Mouse (Mus musculus) heart, postnatal 4 days (tissue): Measurements from ENCODE around the gene Plekhj1. TPM values are rescaled to one million over a fixed set of nuclear protein-coding genes. Genes with fewer than 3 reads are reported as not detected.

Source experiments
- DNase-seq: peaks from one replicate; pipeline ENCODE4 v3.0.0; 2021
- total RNA-seq, 2 experiments: library from RNA; stranded (reverse); gene quantifications; 2 replicates each; pipeline ENCODE4 v1.2.3; 2021

Gene Plekhj1
- total RNA-seq, 2 experiments from 2014 or later, result 36.2 to 37.1 TPM

DNA sequence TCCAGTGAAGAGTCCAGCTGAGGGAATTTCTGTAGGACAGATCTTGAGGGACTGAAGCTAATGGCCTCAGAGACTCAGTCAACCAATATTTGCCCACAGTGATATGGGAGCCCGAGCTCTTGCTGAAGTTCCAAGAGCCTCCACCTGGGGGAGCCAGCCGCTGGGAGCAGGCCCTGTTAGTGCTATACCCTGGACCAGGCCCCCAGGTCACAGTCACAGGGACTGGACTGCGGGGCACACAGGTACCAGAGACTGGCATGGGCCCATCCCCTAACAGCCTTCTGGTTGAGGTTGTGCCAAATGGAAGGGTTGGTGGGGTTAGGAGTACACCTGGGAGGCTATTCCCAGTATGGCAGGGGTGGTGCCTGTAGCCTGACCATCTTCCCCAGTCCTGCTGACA, 7.5 kb upstream of the Plekhj1 start:
- peak; percentile 89 for DNase-seq

DNA sequence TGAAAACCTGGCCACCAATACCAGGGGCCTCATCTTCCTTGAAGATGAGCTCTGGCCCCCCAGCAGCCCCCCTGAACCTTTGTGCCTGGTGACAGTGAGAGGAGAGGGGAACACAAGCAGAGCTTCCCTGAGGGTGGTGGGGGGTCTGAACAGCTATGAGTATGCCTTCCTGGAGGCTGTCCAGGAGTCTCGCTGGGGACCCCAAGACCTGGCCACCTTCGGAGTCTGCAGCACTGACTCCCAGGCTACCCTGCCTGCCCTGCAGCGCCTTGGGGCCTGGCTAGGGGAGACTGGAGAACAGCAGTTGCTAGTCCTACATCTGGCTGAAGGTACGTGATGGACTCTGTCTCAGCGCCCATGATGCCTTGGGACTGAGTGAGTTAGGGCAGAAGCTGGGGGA, 6.9 kb upstream of the Plekhj1 start:
- DNase-seq, result no peak

DNA sequence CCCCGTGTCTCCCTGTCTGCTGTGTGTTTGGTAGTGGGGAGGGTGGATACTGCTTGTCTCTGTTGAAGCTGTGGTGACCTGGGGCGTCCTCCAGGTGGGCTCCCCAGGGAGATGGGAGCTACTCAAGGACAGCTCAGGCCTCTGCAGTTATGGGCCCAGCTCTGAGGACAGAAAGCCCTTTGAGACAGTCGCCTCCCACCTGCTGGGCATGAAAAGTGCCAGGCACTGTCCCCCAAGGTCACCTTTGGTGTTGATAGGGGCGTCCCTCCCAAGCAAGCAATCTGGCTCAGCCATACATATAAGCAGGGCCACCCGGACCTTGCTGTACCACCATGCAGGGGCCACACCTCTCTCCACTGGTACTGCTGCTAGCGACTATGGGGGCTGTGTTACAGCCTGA, 6.5 kb upstream of the Plekhj1 start, which contains the start of gene Amh:
TSS of gene Amh (plus strand) at position 328 of the 400 bp plus-strand sequence.
- DNase-seq, result no peak

DNA sequence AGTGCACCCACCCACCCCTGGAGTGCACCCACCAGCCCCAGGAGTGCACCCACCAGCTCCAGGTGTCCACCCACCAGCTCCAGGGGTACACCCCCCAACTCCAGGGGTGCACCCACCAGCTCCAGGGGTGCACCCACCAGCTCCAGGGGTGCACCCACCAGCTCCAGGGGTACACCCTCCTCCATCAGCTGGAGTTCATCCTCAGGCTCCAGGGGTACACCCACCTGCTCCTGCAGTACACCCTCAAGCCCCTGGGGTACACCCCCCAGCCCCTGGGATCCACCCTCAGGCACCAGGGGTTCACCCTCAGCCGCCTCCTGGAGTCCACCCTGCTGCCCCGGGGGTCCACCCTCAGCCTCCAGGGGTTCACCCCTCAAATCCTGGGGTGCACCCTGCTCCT, 5.9 kb upstream of the Plekhj1 start:
- DNase-seq, result no peak

DNA sequence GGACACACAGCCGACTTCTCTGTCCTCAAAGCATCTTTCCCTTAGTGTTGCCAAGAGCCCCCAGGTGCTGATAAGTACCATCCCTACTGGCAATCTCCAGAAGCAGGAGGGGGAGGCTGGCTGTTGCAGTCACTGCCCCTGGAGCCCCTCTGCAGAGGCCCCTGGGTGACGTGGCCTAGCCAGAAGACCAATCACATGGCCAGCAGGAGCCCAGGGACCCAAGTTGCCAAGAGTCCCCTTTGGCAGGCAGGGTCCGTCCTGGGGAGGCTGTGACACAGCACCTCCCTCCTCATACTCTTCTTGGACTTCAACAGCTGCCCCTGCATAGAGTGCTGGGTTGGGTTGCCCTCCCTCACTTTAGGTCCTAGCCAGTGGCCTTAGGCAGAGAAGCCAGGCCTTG, 4.6 kb upstream of the Plekhj1 start:
- no peak for DNase-seq

DNA sequence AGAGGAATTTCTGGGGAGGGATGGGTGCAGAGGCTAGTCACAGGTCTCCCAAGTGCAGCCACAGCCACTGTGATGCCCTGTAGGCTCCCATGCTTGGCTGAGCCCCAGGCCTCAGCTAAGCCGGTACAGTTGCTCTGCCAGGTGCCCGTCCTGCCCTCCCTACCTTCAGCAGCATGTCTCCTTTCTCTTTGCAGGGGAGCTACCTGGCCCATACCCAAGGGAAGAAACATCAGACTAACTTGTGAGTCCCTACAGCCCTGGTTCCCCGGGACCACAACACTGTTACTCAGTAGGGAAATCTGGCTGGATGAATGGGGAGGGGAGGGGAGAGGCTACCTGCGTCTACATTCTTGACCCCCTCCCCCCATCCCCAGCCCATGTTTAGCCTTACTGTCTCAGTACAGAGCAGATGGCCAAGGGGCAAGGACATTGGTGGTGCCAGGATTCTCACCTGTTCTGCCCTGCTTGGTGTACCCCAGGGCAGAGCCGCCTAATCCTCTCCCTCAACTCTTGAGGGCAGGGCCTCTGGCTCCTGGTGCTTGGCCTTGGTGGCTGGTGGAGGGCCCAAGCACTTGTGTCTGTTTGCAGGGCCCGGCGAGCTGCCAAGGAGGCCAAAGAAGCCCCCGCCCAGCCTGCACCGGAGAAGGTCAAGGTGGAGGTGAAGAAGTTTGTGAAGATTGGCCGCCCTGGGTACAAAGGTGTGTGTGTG, 3.9 kb upstream of the Plekhj1 start:
- no peak for DNase-seq

DNA sequence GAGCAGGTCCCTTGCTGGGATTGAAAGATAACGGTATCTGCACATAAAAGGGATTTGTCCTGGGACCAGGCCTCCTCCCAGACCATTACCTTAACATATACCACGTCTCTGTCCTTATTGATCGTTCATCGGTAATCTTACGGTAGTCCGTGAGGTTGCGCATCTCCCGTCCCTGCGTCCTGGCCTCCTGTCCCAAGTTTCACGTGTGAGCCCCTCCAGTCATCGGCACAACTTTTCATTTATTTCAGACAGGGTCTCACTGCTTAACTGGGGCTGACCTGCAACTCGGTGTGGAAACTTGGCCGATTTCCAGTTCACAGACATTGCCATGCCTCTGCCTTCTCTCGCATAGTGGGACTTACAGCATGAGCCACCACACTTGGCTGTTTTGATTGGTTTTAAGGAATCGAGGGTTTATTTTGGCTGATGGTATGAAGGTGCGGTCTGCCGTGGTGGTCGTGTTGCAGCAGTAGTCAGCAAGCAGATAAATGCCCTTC, 692 bp upstream of the Plekhj1 start:
- no peak for DNase-seq

DNA sequence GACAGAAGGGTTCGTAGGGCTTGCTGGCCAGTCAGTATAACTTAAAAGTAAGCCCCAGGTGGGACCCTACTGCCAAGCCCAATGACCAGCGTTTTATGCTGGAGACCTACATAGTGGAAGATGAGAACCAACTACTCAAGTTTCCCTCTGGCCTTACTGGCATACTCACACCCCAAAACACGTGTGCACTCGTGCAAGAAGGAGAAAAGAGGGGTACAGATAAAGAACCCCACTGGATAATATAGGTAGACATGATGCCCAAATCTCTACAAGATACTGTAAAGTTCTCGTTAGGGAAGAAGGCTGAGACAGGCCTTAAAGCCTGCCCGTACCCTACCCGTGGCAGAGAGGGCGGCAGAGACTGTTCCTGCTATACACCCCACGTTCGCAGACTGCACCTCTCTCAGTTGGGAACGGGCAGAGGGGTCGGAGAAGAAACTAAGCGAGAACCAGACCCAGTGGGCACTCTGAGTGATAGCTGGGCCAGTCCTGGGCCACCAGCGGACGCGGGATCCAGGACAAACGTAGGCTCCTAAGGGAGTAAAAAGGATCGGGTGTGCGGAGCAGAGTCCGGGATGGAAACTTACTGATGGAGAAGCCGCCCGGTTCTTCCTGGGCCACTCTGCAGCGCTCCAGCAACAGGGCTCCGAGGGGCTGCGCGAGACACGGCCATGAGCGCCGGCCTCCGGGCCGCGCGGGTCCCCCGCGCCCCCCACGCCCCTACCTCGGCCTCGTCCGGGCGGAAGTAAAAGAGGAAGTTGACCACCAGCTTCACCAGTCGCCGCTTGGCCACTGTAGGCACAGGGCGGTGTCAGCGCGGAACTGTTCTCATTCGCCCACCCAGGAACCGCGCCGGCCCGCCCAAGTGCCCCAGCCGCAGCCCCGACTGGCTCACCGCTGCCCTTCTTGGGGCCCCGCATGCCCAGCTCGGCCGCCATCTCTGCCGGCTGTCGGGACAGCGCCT, 958 bp downstream of the Plekhj1 start:
- DNase-seq, result no peak

DNA sequence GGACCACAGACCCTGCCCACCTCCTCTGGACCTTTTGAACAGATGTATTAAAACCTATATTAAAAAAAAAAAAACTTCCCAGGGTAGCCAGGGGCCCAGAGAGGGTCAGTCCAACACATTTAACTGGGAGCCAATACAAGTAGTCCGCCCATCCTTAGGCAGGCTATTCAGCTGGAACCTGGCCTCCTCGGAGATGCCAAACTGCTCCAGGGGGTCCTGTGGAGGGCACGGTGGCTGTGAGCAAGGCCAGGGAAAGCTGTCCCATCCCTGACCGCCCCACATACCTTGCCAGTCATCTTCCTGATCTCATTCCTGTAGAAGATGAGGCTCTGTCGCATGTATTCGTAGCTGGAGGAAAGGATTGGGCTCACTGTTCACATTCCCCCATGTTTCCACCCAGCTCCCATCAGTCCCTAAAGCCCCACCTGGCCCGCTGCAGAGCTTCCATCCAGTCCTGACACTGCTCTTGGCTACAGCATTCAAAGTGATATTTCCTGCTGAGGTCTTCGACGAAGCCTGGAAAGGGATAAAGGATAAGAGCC, 2.0 kb downstream of the Plekhj1 start:
- DNase-seq, result no peak

DNA sequence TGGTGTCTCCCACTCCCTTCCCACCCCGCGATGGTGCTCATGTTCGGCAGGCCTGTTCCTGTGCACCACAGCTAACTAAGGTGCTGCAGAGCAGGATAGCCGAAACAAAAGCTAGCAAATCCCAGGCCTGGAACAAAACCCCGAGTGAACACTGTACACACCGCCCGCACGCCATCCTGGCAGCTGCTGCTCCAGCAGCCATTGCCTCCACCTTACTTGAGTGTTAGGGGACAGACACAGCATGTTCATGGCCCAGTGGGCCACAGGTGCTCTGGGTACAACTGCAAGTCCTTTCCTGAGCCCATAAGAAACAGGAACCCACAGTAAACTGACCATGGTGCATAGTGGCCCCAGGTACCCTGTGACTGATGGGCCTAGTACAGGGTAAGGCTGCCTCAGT, 3.7 kb downstream of the Plekhj1 start:
- DNase-seq, result no peak

DNA sequence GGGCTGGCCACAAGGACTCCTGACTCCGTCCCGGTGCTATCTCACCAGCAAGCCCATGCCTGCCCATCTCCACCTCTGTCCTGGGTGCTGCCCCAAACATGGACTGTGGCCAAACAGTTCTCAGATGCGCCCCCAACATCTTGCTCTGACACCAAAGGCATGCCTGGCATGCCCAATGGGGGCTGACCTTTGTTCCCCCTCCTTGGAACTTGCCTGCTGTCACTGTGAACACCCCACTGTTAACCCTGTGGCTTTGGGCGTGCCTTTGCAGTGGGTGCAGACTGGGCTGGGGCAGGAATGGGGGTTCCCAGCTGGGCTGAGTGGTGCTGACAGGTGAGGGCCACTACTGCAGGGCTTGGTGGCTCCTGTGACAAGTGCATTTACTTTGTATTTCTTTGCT, 4.6 kb downstream of the Plekhj1 start:
- DNase-seq, result no peak

DNA sequence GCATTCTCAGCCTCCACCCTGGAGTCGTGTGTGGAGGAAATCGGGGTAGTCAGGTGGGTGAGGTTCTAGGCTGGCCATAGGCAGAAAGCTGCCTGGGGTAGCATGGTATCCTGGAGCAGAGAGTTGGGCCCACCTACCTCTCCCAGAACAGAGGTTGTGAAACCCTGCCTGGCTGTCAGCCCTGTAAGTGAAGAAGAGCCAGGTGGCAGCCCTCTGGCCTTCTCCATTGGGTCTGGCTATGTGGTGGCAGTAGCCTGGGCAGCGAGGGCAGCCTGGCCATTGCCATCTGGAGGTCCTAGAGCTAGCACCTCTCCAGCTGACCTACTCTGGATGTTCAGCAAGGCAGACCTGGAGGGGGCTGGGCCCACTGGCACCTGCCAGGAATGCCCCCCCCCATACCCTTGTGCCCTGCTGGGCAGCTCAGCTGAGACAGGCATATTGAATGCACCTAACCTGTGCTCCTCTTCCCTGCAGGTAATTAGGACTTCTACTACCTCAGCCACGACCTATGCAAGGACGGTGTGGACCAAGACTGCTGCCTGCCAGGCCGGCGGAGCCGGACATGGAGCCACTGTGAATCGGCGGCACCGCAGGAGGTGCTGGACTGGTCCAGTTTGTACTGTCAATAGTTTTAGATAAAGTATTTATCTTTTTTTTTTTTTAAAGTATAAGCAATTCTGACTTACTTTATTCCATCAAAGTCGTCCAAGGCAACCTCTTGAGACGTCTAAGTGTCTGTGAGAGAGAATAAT, 5.2 kb downstream of the Plekhj1 start:
- DNase-seq, result no peak

DNA sequence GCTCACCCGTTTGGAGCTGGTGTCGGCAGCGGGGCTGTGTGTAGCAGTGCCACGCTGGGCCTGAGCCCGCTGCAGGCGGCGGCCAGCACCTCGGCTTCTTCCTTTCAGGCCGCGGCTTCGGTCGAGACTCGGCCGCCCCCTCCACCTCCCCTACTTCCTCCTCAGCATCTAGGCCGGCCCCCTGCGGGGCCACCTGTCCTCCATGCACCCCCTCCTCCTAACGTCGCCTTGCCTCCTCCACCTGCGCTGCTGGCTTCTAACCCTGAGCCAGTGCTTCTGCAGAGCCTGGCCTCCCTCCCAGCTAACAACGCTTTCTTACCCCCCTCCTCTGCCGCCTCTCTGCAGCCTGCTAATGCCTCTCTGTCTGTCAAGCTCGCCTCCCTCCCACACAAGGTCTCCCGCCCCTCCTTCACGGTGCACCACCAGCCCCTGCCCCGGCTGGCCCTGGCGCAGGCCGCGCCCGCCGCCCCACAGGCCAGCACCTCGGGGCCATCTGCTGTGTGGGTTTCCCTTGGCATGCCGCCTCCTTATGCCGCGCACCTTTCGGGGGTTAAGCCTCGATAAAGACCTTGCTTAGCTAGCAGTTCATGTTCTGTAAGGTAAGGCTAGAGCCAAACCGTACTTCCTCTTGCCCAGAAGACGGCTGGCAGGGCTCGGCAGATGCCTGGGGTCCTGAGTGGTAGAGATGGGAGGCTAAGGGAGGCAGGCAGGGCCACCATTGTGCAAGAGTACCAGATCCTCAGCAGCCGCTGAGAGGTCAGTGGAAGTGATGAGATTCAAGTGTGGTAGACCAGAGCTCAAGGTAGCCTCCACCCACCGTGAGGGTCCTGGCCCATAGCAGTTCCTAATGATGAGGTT, 6.0 kb downstream of the Plekhj1 start:
- DNase-seq, result no peak

DNA sequence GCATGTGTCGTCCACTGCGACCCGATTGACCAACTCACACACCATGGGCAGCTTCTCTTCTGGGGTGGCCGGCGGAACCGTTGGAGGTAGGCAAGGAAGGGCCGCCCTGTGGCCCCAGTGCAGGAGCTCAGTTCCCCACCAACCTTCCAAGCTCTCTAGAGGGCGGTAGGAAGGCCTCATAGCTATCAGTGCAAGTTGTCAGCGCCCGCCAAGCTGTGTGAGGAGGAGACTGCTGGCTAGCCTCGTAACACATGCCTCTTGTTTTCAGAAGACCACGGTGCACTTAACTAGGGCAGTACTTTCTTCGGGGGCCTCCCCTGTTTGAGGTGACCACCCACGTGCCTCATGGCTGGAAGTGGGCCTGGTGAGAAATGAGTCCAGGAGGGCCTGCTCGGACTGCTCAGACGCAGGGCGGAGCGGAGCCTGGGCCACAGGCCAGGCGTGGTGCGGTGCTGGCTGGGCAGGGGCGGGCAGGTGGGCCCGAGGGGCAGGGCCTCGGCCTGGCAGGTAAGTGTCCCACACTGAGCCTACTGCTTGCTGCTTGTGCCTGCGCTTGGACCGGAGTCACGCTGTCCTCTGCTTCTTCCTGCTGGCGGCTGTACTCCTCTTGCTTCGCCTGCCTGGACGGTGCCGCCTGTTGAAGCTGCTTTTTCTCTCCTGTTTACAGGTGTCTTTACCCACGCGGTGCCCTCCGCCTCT, 6.8 kb downstream of the Plekhj1 start:
- DNase-seq, result no peak

DNA sequence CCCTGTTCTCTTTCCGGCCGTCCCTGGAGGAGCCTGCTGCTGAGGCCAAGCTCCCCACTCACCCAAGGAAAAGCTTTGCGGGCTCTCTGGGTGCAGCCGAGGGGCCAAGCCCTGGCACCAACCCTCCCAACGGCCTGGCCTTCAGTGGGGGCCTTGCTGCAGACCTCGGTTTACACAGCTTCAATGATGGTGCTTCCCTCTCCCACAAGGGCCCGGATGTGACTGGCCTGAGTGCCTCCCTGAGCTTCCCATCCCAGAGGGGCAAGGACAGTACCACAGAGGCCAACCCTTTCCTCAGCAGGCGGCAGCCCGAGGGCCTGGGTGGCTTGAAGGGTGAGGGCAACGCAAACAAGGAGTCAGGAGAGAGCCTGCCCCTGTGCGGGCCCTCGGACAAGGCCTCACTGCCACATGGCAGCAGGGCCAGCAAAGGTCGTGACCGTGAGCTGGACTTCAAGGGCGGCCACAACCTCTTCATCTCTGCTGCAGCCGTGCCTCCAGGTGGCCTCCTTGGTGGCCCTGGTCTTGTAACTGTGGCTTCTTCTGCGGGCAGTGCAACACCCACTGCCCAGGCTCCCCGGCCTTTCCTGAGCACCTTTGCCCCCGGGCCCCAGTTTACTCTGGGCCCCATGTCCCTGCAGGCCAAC, 7.5 kb downstream of the Plekhj1 start:
- no peak for DNase-seq

DNA sequence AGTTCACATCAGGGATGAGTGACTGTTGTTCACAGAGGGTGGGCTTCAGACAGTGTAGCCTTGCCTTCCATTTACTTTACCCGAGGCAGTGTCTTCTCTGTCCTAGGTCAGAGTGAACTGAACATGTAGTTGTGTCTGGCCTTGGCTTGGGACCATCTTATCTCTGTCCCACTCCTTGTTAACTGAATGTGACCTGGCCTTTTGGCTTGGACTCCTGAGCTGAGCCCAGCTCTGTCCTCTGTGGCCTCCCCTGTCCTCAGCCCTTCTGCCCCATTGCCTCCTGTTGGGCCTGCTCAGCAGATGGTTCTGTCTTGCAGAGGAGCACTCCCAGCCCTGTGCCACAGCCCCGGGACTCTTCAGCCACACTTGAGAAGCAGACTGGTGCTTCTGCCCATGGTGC, 10.9 kb downstream of the Plekhj1 start:
- no peak for DNase-seq

DNA sequence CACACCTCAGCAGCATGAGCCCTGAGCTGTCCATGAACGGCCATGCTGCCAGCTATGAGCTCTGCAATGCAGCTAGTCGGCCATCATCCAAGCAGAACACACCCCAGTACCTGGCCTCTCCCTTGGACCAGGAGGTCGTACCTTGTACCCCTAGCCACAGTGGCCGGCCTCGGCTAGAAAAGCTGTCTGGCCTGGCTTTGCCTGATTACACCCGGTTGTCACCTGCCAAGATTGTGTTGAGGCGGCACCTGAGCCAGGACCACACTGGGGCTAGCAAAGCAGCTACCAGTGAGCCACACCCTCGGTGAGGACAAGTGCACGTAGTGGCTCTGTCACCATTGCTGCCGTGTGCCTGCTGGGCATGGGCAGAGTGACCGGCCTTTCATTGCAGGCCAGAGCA, 12.5 kb downstream of the Plekhj1 start:
- no peak for DNase-seq

DNA sequence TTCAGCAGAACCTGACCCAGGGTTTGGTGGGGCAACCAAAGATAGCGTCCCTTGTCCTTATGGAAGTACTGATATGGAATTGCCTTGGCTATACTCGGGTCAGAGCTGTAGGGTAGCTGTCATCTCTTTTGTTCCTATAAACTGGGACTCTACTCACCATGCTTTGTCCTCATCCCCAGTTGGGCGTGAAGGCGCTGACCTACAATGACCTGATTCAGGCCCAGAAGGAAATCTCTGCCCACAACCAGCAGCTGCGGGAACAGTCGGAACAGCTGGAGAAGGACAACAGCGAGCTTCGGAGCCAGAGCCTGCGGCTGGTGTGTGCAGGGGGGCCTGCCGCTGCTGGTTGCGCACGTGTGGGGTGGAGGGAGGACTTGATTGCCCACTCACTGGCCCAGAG, 13.6 kb downstream of the Plekhj1 start:
- no peak for DNase-seq

DNA sequence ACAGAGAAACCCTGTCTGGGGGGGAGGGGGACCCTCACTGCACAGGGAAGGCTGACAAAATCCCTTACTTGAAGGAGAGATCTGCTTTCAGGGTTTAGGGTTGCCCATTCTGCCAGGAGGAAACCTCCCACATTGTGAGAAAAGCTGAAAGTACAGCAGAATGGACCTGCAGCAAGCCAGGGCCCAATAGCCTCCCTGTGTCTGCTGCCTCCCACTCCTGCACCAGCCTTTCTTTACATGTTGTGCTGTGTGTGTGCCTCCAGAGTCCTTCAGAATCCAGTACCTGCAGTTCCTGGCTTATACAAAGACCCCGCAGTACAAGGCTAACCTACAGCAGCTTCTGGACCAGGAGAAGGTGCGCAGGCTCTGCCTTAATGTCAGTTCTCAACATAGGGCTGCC, 14.1 kb downstream of the Plekhj1 start:
- no peak for DNase-seq

DNA sequence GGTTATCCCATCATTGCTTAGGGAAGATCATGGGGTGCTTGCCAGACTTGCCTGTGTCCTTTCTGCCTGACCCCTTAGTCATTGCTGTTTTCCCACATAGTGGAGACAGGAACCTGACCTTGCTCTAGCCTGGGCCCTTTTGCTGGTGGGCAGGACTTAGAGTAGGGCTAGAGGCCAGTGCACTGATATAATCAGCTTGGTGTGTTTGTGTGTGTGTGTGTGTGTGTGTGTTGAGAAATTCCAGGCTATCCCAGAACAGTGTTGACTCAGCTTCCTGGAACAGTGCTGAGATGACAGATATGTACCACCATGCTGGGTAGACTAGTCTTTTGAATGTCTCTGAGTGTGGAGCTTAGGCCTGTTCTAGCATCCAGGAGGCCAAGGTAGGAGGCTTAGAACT, 18.9 kb downstream of the Plekhj1 start:
- DNase-seq, result no peak
